Comparison of ENCODE assay signal across 17 mouse cellular contexts in the genomic region with DNA sequence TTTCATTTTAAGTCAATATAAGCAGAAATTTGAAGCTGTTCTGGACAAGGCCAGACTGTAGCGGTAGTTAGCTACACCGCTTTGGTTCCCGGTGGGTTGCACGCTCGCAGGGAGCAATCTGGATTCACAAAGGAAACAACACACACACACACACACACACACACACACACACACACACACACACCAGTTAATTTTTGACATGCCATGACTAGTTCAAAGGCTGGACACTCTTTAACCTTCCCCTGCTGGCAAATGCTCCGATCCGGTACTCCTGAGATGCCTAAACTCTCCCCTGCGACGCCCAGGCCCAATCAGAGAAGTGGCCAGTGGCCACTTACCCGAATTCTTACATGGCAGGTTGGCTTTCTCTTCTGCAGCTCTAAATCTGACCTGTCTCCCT.
DNase-seq lines count a peak whose midpoint lies in the region; ATAC-seq lines count a peak whose summit lies in the region.
"Had no signal": no experiment of that assay in that cellular context is flagged by ENCODE, and none has a peak within 500 bp of the region (broad histone marks: within the 10 kb centered on the region; RNA-seq: fewer than 3 reads in every experiment).

No protein-coding gene starts in this region.

- no peaks in the 10 kb centered on the region for H3K36me3 ChIP-seq in midbrain, embryonic 11.5 days (ENCODE audit: control insufficient read depth, insufficient read depth, low read length)
- no peaks in the 10 kb centered on the region for H3K36me3 ChIP-seq in midbrain, embryonic 16.5 days (ENCODE audit: control insufficient read depth, insufficient read depth, low read length)
- H3K36me3 ChIP-seq: embryonic facial prominence, embryonic 10.5 days; forebrain, embryonic 10.5 days; heart, embryonic 13.5 days; hindbrain, embryonic 15.5 days had no signal

- no peak for ATAC-seq in midbrain, embryonic 11.5 days (ENCODE audit: low FRiP score)
- ATAC-seq in midbrain, embryonic 16.5 days, result no peak
- ATAC-seq: forebrain, embryonic 16.5 days had no signal

- no peak overlapping the region for H3K27ac ChIP-seq in midbrain, embryonic 11.5 days (ENCODE audit: low read depth, low read length)
- H3K27ac ChIP-seq in midbrain, embryonic 16.5 days (ENCODE audit: low read length), result no peak overlapping the region
- H3K27ac ChIP-seq: embryonic facial prominence, embryonic 10.5 days; forebrain, embryonic 10.5 days; heart, embryonic 13.5 days; hindbrain, embryonic 15.5 days had no signal

- no peaks in the 10 kb centered on the region for H3K27me3 ChIP-seq in midbrain, embryonic 11.5 days (ENCODE audit: control insufficient read depth, insufficient read depth, low read length)
- no peaks in the 10 kb centered on the region for H3K27me3 ChIP-seq in midbrain, embryonic 16.5 days (ENCODE audit: control insufficient read depth, insufficient read depth, low read depth, low read length)
- H3K27me3 ChIP-seq: heart, embryonic 13.5 days; hindbrain, embryonic 15.5 days had no signal

- H3K9me3 ChIP-seq in midbrain, embryonic 11.5 days (ENCODE audit: control insufficient read depth, low read length), result no peaks in the 10 kb centered on the region; the same call in 1 of the 2 replicates
- 0 out of 2 replicates have a peak, but pooled peaks cover 2% of the 10 kb centered on the region for H3K9me3 ChIP-seq in midbrain, embryonic 16.5 days (replicated peaks; ENCODE audit: control insufficient read depth, low read length, poor library complexity, severe bottlenecking)
- H3K9me3 ChIP-seq: heart, embryonic 13.5 days had no signal

- H3K9ac ChIP-seq in midbrain, embryonic 11.5 days (ENCODE audit: low read length), result no peak overlapping the region
- no peak overlapping the region for H3K9ac ChIP-seq in midbrain, embryonic 16.5 days (ENCODE audit: low read depth, low read length)
- H3K9ac ChIP-seq: heart, embryonic 13.5 days; hindbrain, embryonic 15.5 days had no signal

- H3K4me2 ChIP-seq in midbrain, embryonic 11.5 days, result no peak overlapping the region
- no peak overlapping the region for H3K4me2 ChIP-seq in midbrain, embryonic 16.5 days (ENCODE audit: low read length)
- H3K4me2 ChIP-seq: heart, embryonic 13.5 days; hindbrain, embryonic 15.5 days had no signal

- H3K4me3 ChIP-seq in midbrain, embryonic 11.5 days (ENCODE audit: low read depth, low read length), result no peak overlapping the region
- no peak overlapping the region for H3K4me3 ChIP-seq in midbrain, embryonic 16.5 days (ENCODE audit: low read depth, low read length)
- H3K4me3 ChIP-seq: embryonic facial prominence, embryonic 10.5 days; forebrain, embryonic 10.5 days; heart, embryonic 13.5 days; hindbrain, embryonic 15.5 days had no signal

- 92% methylated on average over 10 of the region's 10 CpGs for WGBS in midbrain, embryonic 11.5 days
- WGBS in midbrain, embryonic 16.5 days, result 88% methylated on average over 10 of the region's 10 CpGs

- peak; percentile 48 for DNase-seq in heart, adult 11 months
- no peak for DNase-seq in heart, adult 18-20 months
- DNase-seq in midbrain, embryonic 11.5 days (ENCODE audit: low spot score, missing footprints), result peak; percentile 6
- peak; percentile 12 for DNase-seq in kidney, postnatal 14 days
- DNase-seq in urinary bladder, postnatal 14 days (ENCODE audit: low spot score), result no peak
- no peak for DNase-seq in layer of hippocampus, postnatal 14 days (ENCODE audit: low spot score in 2 of 2)
- DNase-seq: adrenal gland, postnatal 14 days; cerebellum, adult 11-12 months; cerebellum, adult 9-11 months; gastrocnemius, postnatal 14 days; heart, postnatal 36 days had no signal

- H3K4me1 ChIP-seq in midbrain, embryonic 11.5 days (ENCODE audit: control insufficient read depth, insufficient read depth, low read length), result no peaks in the 10 kb centered on the region
- H3K4me1 ChIP-seq in midbrain, embryonic 16.5 days (ENCODE audit: control insufficient read depth, insufficient read depth, low read length), result no peaks in the 10 kb centered on the region
- H3K4me1 ChIP-seq: embryonic facial prominence, embryonic 10.5 days; heart, embryonic 13.5 days; hindbrain, embryonic 15.5 days had no signal

Comparison
In these comparisons a context has a peak if more than half of its experiments do, and no peak if none do; other contexts are left out.
1. DNase-seq: peak in heart, adult 11 months (single experiment), midbrain, embryonic 11.5 days (single experiment) and kidney, postnatal 14 days (single experiment); none in heart, adult 18-20 months (0 of 2), urinary bladder, postnatal 14 days (single experiment) and layer of hippocampus, postnatal 14 days (0 of 2).